Mouse (Mus musculus) cerebellum, adult 2 months (tissue): ENCODE results near the gene Ino80d.

ENCODE experiments used
- CTCF ChIP-seq: fragments of 200-500 bp; IDR thresholded peaks from 2 replicates; pipeline ENCODE4 v1.5.1; 2011; ENCODE audit warnings: low read depth, mild to moderate bottlenecking, control low read depth, low read length, moderate library complexity, borderline replicate concordance; ENCODE audit not compliant: insufficient read depth
- POLR2A ChIP-seq: fragments of 200-500 bp; IDR thresholded peaks from 2 replicates; pipeline ENCODE4 v1.6.1; 2011; ENCODE audit warnings: low read length, control low read depth, borderline replicate concordance; ENCODE audit not compliant: insufficient read depth

- TF ChIP-seq CTCF: no peak
- TF ChIP-seq POLR2A: no peak
These were observed 25.9 kb downstream of the Ino80d start for GRCm38 (mm10) chr1:63088614-63089013.
